Mouse (Mus musculus) hindbrain, embryonic 12.5 days (tissue): ENCODE data around the gene Rnf150. TPM values are rescaled to one million over a fixed set of nuclear protein-coding genes. Genes with fewer than 3 reads are reported as not detected.

Source experiments
- polyA plus RNA-seq: library from polyadenylated mRNA; unstranded; fragments of >200 nt; fragmentation: Nextera tagmentation; extraction: Ambion mirVana; gene quantifications from 2 replicates; pipeline ENCODE4 v1.2.1, GENCODE M21; 2016

Gene Rnf150
- polyA plus RNA-seq, 1 experiment from 2014 or later, result 2.5 TPM

Other genes starting within 250 kb of the Rnf150 start
- 78.0 and 78.7 TPM in 2 replicates for gene Zfp330, start 89.2 kb upstream of the Rnf150 start, polyA plus RNA-seq